Mouse (Mus musculus): ENCODE measurements around the gene A730061H03Rik.

DNA sequence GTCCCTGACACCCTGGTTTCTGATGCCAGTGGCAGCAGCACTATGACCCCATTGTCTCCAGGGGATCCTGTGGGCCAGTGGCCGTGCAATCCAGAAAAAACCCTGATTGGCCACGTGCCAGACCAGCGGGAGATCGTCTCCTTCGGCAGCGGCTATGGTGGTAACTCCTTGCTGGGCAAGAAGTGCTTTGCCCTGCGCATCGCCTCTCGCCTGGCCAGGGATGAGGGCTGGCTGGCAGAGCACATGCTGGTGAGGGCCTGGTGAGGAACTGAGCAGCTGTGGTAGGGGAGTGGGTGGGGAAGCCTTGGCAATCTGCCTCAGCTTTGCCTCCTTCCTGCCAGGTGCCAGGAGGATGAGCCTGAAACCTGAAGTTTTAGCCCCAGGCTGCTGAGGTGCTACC is 15.9 kb downstream of the A730061H03Rik start:
- TF ChIP-seq CTCF (IDR thresholded peaks at IDR 0.05) = no peak
- no peak for TF ChIP-seq EP300 (IDR thresholded peaks at IDR 0.05)

All from lung, postnatal 0 days (tissue).